Mouse (Mus musculus) lung, postnatal 25 days (tissue): ENCODE measurements at regions not wholly inside any gene's neighbourhood (a gene's known extent, or its start where the extent isn't known, plus 50 kb on each side); places are given as distances from the start of the nearest gene placed in this dataset.

ENCODE experiments used
- DNase-seq: peaks from one replicate; pipeline ENCODE4 v3.0.0; 2022; ENCODE audit warnings: low spot score

DNA sequence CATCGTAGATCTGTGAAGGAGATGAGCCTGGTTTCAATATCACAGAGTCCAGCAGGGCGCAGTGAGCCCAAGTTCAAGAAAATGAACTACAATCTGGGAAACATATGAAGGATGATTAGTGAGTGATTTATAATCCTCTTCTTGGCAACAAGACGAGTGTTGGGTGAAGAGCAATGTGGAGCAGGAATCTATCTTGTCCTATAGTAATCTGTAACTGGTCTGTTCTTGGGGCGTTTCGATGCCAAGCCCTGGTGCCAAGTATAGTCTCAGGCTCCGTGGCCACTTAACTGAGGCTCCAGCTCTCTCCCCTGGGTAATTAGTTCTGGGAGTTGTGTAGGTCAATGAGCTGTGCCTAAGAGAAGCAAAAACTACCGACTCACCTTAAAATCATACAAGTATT lies 154.4 kb upstream of the Gorab start:
- no peak for DNase-seq

GRCm38 (mm10) chr1:163555185-163555584 lies 151.7 kb upstream of the Gorab start:
- DNase-seq: no peak

DNA sequence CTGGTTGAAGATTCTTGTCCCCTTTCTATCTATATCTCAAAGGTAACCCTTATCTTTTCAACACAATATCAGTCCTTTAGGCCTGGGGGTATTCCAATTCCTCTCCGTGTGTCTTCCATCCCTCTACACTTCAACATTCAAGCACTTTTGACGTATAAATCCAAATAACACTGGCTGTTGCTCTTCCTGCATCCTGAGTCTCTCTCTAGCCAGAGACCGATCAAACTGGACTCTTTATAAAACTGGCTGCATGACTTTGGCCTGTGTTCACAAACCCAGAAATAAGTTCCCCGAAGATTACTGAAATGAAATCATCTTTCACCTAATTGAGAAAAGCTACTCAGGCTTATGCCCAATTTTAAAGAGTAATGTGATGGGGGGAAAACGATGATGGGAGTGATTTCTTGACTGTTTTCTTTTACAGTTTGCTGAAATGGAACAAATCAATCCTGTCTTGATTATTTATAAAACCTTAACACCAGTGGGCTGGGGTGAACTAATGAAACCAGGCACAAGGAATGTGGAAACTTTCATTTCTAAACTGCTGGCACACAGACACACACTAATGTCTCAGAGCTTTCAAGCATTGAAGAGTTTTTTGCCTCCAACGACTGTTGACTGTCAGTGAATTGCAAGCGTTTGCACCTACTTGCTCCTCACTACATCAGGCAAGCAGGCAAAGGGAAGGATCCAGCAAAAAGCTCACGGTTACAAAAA lies 135.5 kb upstream of the Gorab start:
- no peak for DNase-seq

- DNase-seq: no peak
Measured at GRCm38 (mm10) chr1:163530563-163530962, 127.1 kb upstream of the Gorab start.

GRCm38 (mm10) chr1:163517966-163518365 lies 114.5 kb upstream of the Gorab start:
- DNase-seq: no peak

GRCm38 (mm10) chr1:163512847-163513246 lies 109.4 kb upstream of the Gorab start:
- no peak for DNase-seq

DNA sequence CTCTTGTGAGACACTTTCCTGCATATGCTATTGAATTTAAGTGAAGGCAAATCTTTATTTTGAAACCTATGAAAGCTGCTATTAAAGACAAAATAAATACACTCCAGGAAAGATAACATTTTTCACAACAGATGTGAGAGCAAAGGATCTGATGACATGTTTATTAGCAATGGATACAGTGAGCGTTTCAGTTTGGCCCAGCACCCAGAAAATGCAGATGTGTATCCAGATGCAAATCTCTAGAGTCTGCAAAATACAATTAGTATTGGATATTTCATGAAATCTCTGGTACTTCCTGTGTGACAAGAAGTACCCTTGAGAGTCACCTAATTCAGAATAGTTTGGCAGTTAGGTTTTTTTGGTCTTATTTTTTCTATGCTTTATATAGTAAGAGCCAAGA lies 108.5 kb upstream of the Gorab start:
- no peak for DNase-seq

- DNase-seq: no peak
Measured at GRCm38 (mm10) chr1:163505035-163505434, 101.6 kb upstream of the Gorab start.

- no peak for DNase-seq
Measured at GRCm38 (mm10) chr1:163502557-163502956, 99.1 kb upstream of the Gorab start.

DNA sequence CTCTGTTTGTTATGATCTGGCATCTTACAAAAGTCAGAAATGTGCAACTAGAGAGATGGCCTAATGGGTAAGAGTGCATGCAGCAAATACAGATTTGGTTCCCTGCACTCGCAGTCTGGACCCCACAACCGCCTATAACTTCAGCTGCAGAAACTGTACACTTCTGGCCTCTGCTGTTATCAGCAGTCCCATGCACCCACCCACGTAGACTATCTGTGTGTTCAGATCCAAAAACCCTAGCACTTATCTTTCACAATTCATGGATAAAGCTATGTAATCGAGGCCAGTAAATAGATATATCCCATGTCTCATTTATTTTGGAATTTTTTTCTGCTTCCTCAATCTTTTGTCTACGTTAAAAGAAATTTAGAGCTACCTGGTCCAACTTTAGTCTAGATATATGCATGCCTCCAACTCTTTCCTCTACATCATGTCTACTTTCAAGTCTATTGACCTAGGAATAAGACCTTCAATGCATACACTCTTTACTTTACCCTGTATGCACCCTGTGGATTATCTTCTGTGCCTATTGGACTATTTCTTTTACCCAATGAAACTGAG lies 95.0 kb upstream of the Gorab start:
- no peak for DNase-seq

- no peak for DNase-seq
Measured at GRCm38 (mm10) chr1:163496416-163496815, 92.9 kb upstream of the Gorab start.

DNA sequence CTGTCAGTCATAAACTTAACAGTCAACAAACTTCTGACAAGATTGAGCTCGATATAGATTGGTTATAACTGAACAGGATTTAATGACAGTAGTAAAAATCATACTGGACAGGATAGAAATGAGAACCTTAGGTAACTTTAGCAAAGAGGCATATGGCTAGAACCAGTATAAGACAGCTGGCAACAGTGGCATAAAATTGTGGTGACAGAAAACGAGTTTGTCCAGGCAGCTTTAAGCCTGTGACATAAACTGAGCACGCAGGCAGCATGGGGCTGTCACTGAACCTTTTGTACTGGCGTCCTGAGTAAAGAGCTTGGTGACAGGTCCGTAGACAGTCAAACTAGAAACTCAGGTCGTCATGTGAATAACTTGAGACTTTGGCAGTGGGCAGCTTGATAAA lies 85.1 kb upstream of the Gorab start:
- DNase-seq: no peak

- DNase-seq: no peak
Measured at GRCm38 (mm10) chr1:163488109-163488508, 84.6 kb upstream of the Gorab start.

- DNase-seq: no peak
Measured at GRCm38 (mm10) chr1:163483098-163483497, 79.6 kb upstream of the Gorab start.

DNA sequence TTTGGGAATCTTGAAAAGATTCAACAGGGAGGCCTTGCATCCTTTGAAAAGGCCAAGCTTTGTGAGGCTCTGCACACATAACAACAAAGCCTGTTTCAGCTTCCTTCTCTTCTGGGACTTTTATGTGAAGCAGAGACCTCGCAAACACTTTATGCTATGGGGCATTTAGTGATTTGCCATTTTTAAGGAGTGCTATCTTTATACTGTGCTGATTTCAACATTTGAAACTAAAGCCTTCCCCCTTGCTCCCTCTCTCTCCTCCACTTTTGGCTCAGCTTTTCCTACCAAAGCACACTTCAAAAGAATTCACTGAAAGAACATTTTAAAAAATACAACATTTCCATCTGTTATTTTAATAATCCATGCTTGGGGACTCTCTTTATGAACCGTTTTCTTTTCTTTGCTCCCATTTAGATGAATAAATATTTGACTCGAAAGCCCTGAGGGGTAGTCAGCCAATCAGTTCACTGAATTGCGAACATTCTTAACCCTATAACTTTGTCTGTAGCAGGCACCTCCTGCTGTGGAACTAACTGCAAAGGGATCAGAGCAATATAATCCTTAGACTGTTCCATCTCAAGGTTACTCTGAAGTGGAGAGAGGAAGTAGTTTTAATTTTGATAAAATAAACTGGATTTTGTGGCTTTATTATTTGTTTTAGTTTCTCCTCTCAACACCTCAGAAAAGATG lies 74.2 kb upstream of the Gorab start:
- DNase-seq: no peak

DNA sequence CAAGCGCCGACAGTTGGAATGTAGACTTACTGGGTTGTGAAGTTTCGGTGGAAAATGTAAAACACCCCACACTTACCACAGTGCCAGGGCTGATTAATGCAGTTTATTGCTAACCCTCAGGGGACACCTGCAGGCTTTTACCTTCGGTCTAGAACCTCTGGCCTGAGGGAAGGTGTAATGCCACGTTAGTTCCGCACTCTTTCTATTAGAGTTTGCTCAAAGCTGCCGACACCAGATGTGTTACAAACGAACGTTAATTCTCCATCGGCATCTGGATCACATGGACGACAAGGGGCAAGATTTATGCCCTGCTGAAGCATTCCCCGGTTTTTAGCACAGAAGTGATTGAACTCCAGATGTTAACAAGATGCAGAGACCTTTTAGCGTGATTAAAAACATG lies 57.7 kb upstream of the Gorab start:
- DNase-seq: no peak

- DNase-seq: no peak
Measured at GRCm38 (mm10) chr1:163456366-163456765, 52.9 kb upstream of the Gorab start.
